Mouse (Mus musculus): ENCODE measurements at regions not wholly inside any gene's neighbourhood (a gene's known extent, or its start where the extent isn't known, plus 50 kb on each side); places are given as distances from the start of the nearest gene placed in this dataset.

DNA sequence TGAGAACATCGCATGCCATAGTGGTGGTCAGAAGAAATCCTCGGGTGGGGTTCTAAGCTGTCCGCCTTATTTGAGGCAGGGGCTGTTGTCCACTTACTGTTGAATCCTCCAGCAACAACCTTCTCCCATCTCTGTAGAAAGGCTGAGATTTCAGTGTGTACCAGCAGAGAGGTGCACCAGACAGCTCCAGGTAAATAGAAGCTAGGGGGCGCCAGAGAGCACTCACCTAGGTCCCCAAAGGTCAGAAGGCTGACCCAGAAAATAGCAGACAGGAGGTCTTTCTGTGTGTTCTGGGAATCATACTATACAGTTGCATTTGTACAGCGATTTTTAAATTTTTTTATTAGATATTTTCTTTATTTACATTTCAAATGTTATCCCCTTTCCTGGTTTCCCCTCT lies 157.9 kb upstream of the Cntnap4 start:
- TF ChIP-seq CTCF (conservative IDR thresholded peaks at IDR 0.05; ENCODE audit: low read length) (peak; percentile 57), NANOG (IDR thresholded peaks at IDR 0.05; ENCODE audit: borderline replicate concordance, low read length) (no peak), POU5F1 (IDR thresholded peaks at IDR 0.05; ENCODE audit: borderline replicate concordance, low read length) (no peak)

All from E14TG2a.4 (cell line).